Mouse (Mus musculus): ENCODE measurements at regions not wholly inside any gene's neighbourhood (a gene's known extent, or its start where the extent isn't known, plus 50 kb on each side); places are given as distances from the start of the nearest gene placed in this dataset.
A peak's percentile ranks its signal among the peaks of the same experiment; 100 is the strongest.

- DNase-seq, result no peak
Observed at GRCm38 (mm10) chr5:39557376-39558001, 197.8 kb downstream of the Hs3st1 start.

GRCm38 (mm10) chr5:39537044-39537443, 218.2 kb downstream of the Hs3st1 start:
- DNase-seq, result no peak

- no peak for DNase-seq
Observed at GRCm38 (mm10) chr5:39536351-39536750, 218.9 kb downstream of the Hs3st1 start.

GRCm38 (mm10) chr5:39510246-39510645, 245.0 kb downstream of the Hs3st1 start:
- no peak for DNase-seq

DNA sequence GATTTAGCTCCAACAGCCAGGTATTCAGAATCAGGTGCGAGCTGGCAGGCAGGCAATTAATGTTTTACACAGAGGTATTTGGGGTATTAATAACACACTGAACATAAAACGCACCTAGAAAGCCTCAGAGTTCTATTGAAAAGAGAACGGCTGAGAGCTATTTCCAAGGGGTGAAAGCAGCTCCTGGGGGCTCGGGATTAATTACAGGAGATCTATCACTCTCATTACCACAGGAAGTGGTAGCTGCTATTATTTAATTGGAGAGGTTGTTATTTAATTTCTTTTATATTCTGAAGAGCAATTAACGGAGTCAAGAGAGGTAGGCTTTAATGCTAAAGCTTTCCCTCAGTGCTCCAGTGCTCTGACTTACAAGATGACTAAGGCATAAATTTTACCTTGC, 272.5 kb downstream of the Hs3st1 start:
- no peak for DNase-seq

DNA sequence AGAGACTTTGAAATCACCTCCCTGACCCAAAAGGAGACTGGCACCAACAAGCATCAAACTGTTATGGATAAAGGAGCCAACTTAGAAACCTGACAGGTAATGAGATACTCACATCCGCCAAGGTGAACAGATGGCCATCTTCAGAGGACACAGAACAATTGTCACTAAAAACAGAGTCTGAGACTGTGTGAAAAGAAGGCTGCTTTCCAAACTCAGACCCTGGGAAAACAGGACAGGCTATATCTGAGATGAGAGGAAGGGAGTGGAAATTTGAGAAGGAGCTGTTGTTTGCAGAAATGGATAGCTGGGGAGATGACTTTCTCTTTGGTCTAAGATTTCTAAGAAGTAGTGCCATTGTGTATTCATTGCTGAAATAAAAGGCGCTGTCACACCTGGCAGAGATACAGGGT, 297.2 kb downstream of the Hs3st1 start:
- no peak for DNase-seq

DNA sequence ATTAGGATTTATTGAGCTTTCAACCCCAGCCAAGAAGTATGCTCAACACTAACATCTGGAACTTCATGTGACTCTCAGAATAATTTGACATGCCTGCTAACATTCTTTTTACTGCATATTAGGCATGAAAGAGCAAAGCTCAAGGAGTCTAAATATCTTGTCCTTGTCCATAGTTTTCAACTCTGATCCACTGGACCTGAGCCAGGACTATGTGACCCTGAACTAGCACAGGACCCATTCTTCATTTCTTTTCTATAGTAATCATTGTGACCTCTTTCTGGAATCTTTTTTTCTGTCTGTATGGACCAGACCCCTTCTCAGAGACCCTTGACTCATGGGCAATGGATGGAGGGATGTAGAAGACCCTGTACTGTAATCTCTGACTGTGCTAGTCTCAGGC, 301.6 kb downstream of the Hs3st1 start:
- no peak for DNase-seq

- no peak for DNase-seq
Observed at GRCm38 (mm10) chr5:39440817-39441216, 314.5 kb downstream of the Hs3st1 start.

GRCm38 (mm10) chr5:39437463-39438201, 317.6 kb downstream of the Hs3st1 start:
- peak; percentile 73 for DNase-seq

- no peak for DNase-seq
Observed at GRCm38 (mm10) chr5:39426053-39426452, 329.2 kb downstream of the Hs3st1 start.

GRCm38 (mm10) chr5:39423720-39424119, 331.6 kb downstream of the Hs3st1 start:
- no peak for DNase-seq

- no peak for DNase-seq
Observed at GRCm38 (mm10) chr5:39418795-39419194, 336.5 kb downstream of the Hs3st1 start.

DNA sequence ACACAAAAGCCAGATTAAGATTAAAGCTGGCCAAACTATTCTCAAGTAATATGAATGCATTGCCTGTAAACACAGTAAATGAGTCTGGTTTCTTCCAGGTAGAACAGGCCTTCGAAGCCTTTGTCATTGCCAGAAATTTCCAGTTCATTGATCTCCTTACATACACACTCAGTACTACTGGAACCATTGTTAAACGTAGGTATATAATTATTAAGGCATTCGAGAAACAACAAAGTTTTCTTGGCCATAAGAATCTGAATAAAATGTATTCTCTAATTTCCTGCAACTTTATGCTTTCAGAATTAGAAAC, 337.5 kb downstream of the Hs3st1 start:
- no peak for DNase-seq

DNA sequence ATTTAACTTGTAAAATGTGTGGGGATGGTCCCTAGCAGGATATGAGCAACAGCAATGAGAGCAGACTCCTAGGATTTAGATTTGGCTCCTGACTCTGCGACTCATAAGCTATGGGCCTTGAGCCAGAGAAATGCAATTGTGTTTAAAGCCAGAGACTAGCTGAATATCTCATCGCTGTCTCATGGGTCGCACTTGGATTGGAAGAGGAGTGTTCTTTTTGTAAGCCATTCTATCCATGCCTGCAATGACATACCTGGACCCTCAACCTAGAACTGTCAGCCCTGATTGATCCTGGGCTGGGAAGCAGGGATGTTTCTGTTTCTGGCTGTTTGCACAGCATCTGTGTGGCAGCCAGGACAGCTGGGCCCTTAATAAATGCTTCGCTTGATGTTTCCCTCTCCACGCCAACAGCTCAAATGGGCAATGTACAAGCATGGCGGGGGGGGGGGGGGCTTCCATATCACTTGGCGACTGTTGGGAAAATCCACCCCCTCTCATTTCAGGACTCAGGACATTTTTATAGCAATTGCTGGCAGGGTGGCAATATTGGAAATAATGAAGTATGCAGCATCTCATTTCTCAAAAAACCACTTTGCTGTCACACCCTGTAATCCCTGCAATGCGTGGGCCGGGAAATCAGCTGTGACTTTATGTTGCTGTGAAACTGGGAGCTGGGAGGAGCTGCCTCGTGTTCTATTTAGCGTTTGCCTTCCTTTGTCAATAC, 338.0 kb downstream of the Hs3st1 start:
- no peak for DNase-seq

- DNase-seq, result no peak
Observed at GRCm38 (mm10) chr5:39416597-39417023, 338.7 kb downstream of the Hs3st1 start.

DNA sequence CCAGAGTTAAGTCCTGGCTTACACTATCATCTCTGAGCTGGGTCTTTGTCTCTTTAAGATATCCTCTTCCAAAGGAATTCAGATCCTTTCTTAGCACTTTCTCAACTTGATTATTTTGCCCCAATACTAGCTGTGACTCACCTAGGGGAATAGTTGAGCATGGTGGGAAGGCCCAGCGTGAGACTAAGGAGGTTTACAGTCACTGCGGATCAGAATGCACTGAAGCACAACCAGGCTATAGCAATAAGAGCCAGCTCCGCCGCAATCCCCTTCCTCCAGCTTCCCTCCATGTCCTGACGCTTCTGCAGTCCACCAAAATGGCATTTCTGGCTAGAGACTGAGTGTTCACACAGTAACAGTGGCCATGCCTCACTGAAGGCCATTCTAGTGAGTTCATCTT, 342.5 kb downstream of the Hs3st1 start:
- no peak for DNase-seq

GRCm38 (mm10) chr5:39390391-39390987, 364.8 kb downstream of the Hs3st1 start:
- no peak for DNase-seq

GRCm38 (mm10) chr5:39384410-39384809, 370.9 kb downstream of the Hs3st1 start:
- DNase-seq, result no peak

DNA sequence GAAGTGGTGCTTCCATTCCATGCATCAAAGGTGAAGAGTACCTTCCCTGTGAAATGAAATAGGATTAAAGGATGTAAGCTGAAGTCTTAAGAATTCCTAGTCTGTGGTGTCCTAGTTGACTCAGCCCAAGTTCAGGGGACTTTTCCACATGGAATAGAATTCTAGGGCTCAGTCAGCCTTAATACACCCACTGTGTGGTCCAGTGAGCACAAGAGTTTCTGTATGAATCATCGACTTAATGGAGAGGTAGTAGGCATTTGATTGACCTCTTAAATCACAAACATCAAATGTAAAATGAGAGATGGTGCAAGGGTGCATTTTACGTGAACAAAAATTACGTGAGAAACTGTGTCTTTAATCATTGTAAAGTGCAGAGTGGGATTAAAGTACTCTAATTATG, 381.1 kb downstream of the Hs3st1 start:
- no peak for DNase-seq

DNA sequence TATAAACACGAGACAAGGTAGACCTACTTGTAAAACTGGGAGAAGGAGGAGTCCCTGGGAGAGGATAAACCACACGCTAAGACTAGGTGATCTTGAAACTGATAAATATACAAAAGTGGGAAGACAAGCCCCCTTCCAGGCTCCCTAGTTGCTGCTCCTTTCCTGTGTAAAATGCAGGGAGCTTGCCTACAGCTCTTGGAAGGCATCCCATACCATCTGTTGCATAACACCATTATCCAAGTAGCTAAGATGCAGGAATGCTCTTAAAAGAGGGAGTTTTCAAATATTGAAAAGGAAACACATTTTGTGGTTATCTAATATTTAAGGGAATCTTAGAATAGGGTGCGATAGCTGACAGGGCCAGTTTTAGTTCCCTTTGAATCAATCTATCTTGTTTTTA, 406.6 kb downstream of the Hs3st1 start:
- DNase-seq, result no peak

GRCm38 (mm10) chr5:39347019-39347418, 408.3 kb downstream of the Hs3st1 start:
- DNase-seq, result no peak

- DNase-seq, result no peak
Observed at GRCm38 (mm10) chr5:39337917-39338316, 417.4 kb downstream of the Hs3st1 start.

DNA sequence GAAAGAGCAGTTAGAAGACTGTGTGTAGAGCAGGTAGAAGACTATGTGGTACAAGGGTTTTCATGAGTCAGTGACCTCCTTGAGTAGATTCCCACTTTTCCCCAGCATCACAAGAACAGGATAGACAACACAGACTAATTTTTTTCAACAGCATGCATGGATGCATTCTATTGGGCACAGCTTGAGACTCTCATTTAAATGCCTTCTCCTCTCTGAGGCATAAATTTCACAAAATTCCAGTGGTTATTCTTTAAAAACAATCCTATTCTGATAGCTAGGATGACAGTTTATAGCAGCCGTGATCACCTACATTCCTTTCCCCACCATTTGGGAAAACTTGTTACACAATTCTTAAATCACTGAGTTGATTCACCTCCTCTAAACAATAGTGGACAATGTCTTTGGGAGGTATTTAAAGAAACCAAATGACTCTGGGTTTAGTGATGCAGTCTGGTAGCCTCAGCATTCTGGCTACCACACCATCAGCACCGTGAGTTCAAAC, 418.7 kb downstream of the Hs3st1 start:
- DNase-seq, result no peak

DNA sequence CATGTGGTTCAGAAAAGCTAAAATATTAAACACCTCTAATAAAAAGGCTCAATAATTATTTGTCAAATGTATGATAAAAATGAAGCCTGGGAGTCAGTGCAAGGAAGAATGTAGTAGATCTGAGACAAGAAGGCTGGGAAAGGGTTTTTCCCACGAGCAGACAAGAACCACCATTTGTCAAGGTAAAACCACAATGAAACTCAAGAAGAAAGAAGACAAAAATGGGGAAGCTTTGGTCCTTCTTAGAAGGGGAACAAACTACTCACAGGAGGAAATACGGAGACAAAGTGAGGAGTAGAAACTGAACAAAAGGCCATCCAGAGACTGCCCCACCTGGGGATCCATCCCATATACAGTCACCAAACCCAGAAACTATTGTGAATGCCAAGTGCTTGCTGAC, 420.0 kb downstream of the Hs3st1 start:
- DNase-seq, result no peak
